Mouse (Mus musculus) Muller cell, postnatal 12 days (primary cell): ENCODE results near the gene Camk1d.

Experiments
- DNase-seq: peaks from one replicate; pipeline ENCODE4 v3.0.0-alpha.2; 2015; ENCODE audit errors: inconsistent ontology term

Camk1d gene

GRCm38 (mm10) chr2:5709911-5710310, 4.4 kb downstream of the Camk1d start:
- DNase-seq = no peak

- peak; percentile 23 for DNase-seq
Observed at GRCm38 (mm10) chr2:5707871-5708733, 6.2 kb downstream of the Camk1d start.

- no peak for DNase-seq
Observed at GRCm38 (mm10) chr2:5706618-5707017, 7.7 kb downstream of the Camk1d start.

DNA sequence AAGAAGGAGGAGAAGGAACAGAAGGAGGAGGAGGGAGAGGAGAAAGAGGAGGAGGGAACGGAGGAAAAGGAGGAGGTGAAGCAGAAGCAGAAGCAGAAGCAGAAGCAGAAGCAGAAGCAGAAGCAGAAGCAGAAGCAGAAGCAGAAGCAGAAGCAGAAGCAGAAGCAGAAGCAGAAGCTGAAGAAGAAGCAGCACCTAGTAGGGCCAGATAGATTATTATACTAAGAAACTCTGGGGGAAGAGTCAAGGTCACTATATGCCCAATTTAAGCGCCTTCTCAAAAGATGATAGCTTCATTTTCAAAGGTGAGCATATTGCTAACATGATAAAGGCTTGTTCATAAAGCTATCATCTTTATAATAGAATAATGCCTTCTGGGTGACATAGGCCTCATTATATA, 11.9 kb downstream of the Camk1d start:
- DNase-seq = no peak

DNA sequence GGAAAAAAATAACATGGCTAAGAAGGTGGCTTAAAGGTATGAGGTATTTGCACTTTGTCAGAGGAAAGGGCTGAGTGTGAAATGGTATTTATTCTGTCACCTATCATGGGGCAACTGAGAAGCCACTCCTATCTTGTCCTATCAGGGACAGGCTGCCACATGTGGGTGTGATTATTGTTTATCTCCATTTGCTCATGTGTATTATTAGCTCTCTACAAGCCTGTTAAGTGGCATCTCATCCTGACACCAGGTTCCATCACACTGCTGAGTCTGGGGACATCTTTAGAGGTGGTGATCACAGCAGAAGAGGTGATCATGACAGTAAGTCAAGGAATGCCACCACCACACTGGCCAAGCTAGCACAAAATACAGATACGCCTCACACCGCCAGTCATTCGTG, 13.4 kb downstream of the Camk1d start:
- no peak for DNase-seq

DNA sequence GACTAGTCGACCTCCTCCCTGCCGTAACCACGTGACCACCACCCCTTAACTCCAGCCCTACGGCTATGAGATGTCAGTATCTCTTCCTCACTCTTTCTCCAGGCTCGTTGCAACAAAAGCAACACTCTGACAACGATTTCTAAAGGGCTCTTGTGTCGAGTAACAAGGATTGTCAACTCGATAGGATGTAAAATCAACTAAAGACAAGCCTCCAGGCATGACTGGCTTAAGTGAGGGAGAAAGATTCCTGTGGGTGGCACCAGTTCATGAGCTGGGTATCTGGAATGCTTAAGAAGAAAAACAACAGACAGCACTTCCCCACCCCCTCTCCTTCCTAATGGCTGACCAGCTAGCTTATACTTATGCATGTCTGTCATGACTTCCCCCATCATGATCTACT, 15.9 kb downstream of the Camk1d start:
- no peak for DNase-seq

DNA sequence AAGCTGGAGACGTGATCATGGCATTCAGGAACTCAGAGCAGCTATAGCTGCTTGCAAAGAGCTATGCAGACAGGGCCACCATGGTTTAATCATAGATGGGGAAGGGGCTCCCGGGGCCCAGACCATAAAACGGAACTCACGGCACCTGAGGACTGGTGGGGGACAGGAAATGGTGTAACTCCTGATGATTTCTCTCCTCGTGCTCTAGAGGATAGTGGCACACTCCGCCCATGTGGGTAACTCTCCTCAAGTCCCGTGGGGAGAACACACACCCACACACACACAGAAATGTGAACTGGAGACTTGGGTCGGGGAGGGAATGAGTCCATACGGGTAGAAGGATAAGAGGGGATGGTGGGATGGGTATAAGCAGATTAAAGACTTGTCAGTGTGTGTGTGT, 20.2 kb downstream of the Camk1d start:
- no peak for DNase-seq

GRCm38 (mm10) chr2:5691729-5692128, 22.6 kb downstream of the Camk1d start:
- no peak for DNase-seq

- no peak for DNase-seq
Observed at GRCm38 (mm10) chr2:5683366-5683765, 30.9 kb downstream of the Camk1d start.

- DNase-seq = no peak
Observed at GRCm38 (mm10) chr2:5681909-5682308, 32.4 kb downstream of the Camk1d start.

- DNase-seq = no peak
Observed at GRCm38 (mm10) chr2:5681302-5681701, 33.0 kb downstream of the Camk1d start.

DNA sequence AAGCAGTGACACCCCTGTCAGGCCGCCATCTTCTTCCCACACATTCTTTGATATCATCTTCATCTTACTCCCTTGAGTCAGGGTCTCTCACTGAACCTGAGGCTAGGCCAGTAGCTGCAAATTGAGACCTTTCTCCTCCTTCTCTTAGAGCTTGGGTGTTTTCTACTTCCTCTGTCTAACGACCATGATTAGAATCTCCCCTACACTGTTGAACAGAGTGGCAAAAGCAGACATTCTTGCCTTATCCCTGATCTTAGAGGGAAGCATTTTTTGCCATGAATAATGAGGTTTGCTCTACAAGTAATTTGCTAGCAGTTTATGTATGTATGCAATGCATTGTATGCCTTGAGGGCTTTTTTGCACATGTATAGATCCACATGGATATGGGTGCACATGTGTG, 35.3 kb downstream of the Camk1d start:
- no peak for DNase-seq

- no peak for DNase-seq
Observed at GRCm38 (mm10) chr2:5677472-5677871, 36.8 kb downstream of the Camk1d start.

- DNase-seq = no peak
Observed at GRCm38 (mm10) chr2:5676786-5677185, 37.5 kb downstream of the Camk1d start.

DNA sequence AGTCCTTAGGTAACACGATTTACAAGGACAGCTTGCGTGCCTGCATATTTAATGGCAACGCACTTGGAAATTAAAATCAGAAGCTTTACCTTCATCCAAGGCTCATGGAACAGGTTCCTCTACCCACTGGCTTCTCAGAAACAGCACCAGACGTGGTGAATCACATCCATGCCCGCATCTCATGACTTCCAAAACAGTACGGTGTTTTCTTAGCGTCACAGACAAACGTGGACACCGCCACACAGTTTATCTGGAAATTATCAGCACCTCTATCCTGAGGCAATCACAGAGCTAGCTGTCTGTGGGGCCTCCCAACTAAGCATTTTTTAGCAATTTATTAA, 38.2 kb downstream of the Camk1d start:
- DNase-seq = no peak

- DNase-seq = peak; percentile 6
Observed at GRCm38 (mm10) chr2:5675431-5676142, 38.7 kb downstream of the Camk1d start.

- DNase-seq = no peak
Observed at GRCm38 (mm10) chr2:5674512-5674911, 39.8 kb downstream of the Camk1d start.

GRCm38 (mm10) chr2:5673816-5674215, 40.5 kb downstream of the Camk1d start:
- no peak for DNase-seq

DNA sequence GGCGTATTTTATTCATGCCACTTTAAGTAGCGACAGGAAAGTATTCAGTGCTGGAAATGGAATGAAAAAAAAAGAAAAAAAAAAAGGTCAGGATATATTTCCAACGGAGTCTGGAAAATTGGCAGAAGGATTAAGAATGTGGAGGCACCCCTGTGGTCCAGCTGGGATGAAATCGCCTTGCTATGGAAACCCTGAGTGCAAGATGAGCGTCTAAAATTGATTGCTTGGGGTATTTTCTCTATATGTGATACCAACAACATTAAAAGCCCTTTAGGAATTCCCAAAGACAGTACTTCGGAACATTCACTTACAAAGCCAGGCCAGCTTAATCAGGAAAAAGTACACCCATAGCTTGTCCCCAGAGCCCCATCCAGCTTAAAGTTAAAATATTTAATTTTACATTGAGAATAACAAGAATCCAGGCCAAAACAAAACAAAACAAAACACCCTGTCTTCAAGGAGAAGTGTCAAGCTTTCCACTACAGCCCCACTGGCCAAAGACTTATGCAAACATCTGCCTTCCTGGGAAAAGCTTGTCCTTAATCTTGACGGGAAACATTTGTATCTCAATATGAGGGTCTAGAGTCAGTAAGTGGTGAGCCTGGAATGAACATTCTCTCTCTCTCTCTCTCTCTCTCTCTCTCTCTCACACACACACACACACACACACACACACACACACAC, 41.3 kb downstream of the Camk1d start:
- no peak for DNase-seq

DNA sequence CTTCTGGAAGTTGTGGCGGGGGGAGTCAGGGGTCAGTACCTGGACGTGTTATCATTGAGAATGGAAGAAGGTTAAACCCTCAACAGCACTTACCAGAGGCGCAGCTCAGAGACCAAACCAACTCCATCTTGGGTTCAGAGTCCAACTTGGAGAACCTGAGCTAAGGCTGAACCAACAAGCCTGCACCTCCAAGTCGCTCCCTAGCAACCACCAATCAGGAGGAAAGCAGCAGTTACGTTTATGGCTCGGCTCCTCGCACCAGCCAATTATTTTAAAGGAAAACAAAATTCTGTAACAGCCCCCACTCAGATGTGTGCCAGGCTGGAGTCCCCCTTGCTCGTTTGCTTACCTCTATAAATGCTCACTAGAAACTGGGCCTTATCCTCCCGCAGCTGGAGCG, 44.2 kb downstream of the Camk1d start:
- no peak for DNase-seq

- no peak for DNase-seq
Observed at GRCm38 (mm10) chr2:5669498-5670040, 44.7 kb downstream of the Camk1d start.

- DNase-seq = no peak
Observed at GRCm38 (mm10) chr2:5668940-5669339, 45.4 kb downstream of the Camk1d start.
